Mouse (Mus musculus): ENCODE data around the gene Tbc1d22a.

The Tbc1d22a gene

DNA sequence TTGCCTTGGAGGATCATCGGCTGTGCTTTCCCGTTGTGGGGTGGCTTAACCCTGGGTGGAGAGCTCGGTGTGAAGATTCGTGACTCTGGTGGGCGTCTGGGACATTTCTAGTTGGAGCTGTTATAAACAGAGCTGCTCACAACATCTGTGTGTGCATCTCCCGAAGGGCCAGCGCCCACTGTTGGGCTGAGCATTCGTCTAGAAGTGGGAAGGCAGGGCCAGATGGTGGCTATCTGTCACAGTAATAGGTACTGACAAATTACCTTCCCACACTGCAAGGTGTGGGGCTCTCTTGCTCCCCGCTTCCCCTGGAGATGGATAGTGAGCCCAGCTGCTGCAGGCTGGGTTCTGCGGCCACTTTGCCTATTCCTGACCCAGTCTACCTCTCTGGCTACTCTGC is 289.2 kb downstream of the Tbc1d22a start:
- DNase-seq (ENCODE audit: low read depth, low spot score), result no peak

DNA sequence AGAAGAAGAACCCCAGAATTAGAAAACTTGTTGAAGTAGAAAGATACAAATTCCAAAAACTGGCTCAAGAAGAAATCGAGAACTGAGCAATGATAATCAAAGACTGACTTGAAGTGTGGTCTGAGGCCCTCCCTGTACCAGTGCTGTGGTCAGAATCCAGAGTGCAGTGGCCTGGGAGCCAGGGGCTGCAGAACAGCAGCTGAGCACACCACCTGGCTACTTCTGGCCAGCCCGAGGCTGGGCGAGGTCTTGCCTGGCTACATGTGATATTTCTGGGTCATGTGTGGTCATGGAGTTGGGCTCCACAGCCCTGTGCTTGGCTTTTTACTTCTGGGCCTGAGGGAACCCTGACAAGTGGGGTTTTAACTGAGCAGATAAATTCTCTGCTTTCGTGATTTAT is 292.4 kb downstream of the Tbc1d22a start:
- no peak for DNase-seq (ENCODE audit: low read depth, low spot score)

DNA sequence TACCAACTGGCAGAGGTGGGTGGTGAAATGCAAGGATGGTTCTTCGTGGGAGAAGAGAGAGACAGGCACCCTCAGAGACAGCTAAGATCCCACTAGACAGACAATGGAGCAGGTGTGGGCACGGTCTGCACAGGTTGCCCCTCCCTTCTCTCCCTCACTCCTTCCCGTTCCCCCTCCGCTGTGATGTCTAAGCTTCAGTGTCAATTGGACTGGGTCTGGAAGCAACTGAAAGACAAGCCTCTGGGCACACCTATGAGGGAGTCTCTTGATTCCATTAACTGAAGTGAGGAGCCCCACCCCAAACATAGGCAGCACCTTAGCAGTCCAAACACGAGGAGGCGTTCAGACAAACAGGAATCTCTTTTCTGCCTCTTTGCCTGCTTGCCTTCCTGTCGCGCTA is 293.3 kb downstream of the Tbc1d22a start:
- no peak for DNase-seq (ENCODE audit: low read depth, low spot score)

DNA sequence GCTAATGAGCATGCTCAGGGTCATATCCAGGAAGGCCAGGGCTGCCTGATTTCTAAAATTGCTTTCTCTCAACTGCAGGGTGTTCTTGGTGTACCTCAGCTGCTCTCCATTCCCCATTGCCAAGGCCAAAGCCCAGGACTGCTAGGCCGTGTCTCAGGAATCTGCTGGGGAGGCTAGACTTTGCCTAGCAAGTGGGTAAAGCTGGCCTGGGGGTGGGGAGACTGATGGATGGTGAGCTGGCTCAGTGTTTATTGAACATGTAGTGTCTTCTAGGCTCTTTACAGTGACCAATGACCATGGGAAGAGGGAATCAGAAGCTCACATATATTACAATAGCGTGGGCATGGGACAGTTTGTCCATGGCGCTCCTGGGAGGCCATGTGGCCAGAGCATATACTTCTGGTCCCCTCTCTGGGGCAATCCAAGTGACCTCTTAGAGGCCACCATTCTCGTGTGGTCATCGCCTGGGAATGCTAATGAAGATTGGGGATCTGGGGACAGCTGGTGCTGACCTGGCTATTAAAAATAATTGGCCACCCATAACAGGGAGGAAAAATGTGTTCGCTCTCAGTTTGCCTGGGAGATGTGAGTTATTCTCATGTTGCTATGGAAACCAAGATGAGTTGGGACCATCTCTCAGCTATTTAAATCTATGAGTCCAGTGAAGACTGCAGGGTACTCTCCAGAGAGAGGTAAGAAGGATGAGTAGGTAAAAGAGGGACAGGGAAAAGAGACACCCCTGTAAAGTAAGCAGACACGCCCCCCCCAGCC is 294.3 kb downstream of the Tbc1d22a start:
- no peak for DNase-seq (ENCODE audit: low read depth, low spot score)

DNA sequence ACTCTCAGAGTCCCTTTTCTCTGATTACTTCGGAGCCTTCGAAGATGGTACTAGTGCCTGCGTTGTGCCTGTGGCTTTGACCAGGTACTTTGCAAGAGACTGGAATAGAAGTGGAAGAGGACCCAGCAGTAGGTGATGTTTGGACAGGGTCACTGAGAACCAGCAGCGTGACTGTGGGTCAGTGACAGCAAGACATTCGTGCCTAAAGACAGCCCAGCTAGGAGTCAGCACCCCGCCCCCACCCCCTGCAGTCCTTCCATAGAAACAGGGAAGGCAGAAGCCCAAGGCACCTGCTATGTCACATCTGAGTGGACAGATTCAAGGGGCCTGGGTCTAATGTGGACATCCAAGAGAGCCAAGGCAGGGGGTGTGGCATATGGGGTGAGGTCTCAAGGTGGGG is 295.3 kb downstream of the Tbc1d22a start:
- no peak for DNase-seq (ENCODE audit: low read depth, low spot score)

DNA sequence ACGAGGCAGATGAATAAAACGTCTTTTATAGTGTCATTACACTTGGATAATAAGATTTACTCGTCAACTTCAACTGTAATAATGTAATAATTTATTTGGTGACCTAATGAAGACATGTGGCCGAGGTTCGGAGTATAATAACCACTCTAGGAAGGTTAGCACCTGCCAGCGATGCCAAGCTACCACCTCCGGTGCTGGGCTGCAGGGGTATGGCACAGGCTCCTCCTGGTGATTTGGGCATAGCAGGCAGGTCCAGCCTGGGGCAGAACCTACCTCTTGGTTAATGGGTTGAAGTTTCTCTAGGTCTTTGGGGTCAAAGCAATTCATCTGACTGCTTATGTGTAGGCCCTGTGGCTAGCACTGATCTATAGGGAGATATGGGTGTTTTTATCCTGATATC is 296.9 kb downstream of the Tbc1d22a start:
- DNase-seq (ENCODE audit: low read depth, low spot score), result no peak

DNA sequence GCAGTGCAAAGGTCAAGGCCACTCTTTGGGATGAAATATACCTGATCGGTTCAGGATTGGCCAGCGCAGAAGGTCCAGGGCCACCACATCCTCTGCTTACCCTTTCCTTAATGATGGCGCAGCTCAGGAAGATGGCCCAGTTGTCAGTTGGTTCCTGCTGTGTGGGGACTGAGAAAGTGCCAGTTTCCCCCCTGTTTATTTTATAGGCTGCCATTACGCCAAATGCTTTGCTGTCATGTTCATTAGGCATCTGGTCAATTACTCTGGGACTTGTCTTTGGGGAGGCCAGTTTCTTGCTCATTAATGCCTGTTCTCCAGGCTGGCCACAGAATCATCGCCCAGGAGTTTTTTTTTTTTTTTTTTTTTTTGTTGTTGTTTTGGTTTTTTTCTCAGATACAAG is 299.1 kb downstream of the Tbc1d22a start:
- no peak for DNase-seq (ENCODE audit: low read depth, low spot score)

DNA sequence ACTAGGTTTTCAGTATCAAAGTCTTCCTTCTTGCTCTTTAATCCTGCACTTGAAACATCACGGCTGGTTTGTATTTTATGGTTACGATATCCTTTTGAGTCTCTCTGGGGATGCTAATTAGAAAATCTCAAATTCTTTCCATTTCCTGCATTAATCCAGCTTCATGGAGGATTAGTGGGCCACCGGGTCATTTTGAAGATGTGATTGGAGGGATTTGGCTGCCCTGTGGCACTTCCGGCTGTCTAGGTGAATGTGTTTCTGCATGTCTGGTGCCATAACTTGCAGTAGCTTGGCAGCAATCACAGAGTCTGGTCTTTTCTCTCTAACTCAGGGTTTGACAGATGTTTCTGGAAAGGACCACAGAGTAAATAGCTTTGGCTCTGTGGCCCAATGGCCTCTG is 305.9 kb downstream of the Tbc1d22a start:
- DNase-seq (ENCODE audit: low read depth, low spot score), result no peak

DNA sequence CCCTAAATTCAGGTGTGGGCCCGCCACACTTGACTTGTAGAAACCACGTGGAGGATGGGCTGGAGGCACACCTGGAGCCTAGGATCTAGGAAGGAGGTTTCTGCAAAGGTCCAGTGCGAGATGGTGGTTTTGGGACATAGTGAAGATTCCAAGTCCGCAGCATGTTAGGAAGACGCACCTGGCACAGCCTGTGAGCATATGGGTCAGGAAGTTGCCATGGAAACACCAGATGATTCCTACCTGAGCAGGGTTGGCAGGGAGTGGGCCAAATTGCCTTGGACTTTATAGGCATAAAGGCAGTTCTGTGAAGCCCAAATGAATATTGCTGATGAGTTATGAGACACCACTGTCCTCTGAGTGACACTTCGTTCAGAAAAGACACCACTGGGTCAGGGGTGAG is 321.1 kb downstream of the Tbc1d22a start:
- no peak for DNase-seq (ENCODE audit: low read depth, low spot score)

DNA sequence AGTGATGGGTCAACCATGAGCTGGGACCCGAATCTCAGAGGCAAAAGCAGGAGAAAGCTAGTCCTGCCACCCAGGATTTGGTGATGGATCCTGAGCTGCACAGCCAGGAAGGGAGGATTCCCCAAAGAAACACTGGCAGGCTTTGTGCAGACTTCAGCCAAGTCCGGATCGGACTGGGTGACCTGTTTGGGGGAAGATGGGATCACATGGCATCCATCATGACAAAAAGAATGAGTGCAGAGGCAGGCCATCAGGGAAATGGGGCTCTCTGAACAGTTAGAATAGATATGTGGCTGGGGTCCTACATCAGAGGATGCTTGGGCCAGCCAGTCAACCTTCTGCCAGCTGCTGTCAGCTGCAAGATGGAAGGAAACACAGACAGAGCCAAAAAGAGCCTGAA is 328.1 kb downstream of the Tbc1d22a start:
- DNase-seq (ENCODE audit: low read depth, low spot score), result no peak

DNA sequence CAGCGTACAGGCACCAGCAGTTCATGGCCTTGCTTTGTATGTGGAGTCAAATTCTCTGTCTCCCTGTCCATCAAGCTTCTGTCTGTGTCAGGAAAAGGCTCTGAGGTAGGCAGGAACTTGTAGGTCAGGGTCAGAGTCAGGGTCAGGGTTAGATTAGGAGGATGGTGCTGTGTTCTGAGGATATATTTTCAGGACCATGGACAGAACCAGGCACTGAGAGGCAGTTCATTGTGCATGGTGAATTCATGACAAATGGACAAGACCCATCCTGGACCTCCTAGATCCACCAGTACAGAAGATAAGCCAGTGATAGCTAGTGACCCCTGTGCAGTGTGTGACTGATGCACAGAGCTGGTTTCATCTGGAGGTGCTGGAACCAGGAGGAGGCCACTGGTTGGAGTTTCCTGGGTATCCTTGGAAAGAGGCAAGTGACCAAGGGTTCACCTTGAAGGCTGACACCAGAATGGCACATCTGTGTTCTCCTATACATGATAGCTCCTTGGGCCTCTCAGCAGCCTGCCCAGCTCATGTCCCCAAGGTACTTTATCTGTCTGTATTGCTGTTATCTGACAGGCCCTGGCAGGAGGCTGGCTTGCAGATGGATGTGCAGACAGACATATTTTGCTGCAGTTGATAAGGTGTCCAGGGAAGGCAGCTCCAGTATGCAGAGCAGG is 330.0 kb downstream of the Tbc1d22a start:
- no peak for DNase-seq (ENCODE audit: low read depth, low spot score)

Data from retina, postnatal 7 days (tissue).